Mouse (Mus musculus) forebrain, embryonic 15.5 days (tissue): ENCODE results near the gene Id3. TPM values are rescaled to one million over a fixed set of nuclear protein-coding genes. Genes with fewer than 3 reads are reported as not detected.

Experiments used
- ATAC-seq: fragments of 200-750 bp; cut with Nextera tagmentation; replicated peaks from 2 replicates; pipeline ENCODE4 v1.8.0; 2017; ENCODE audit warnings: mild to moderate bottlenecking, moderate TSS enrichment, moderate library complexity
- H3K27ac ChIP-seq: fragments of 300-500 bp; sonication (generic); replicated peaks from 2 replicates; pipeline ENCODE4 v1.5.1; 2015; ENCODE audit warnings: mild to moderate bottlenecking, inconsistent platforms
- H3K27me3 ChIP-seq: fragments of 300-500 bp; sonication (generic); 2 replicates; pipeline ENCODE4 v1.6.1; 2015; ENCODE audit warnings: inconsistent platforms
- H3K36me3 ChIP-seq: fragments of 300-500 bp; sonication (generic); 2 replicates; pipeline ENCODE4 v1.6.1; 2015; ENCODE audit warnings: mild to moderate bottlenecking, inconsistent platforms
- H3K4me1 ChIP-seq: fragments of 300-500 bp; sonication (generic); 2 replicates; pipeline ENCODE4 v1.6.1; 2015; ENCODE audit warnings: inconsistent platforms
- H3K4me2 ChIP-seq: fragments of 300-500 bp; sonication (generic); replicated peaks from 2 replicates; pipeline ENCODE4 v1.6.1; 2015; ENCODE audit warnings: mild to moderate bottlenecking, inconsistent platforms
- H3K4me3 ChIP-seq: fragments of 300-500 bp; sonication (generic); 2 replicates; pipeline ENCODE4 v1.5.1; 2015; ENCODE audit warnings: mild to moderate bottlenecking, inconsistent platforms
- H3K9ac ChIP-seq: fragments of 300-500 bp; sonication (generic); replicated peaks from 2 replicates; pipeline ENCODE4 v1.6.1; 2015; ENCODE audit warnings: mild to moderate bottlenecking, inconsistent platforms
- H3K9me3 ChIP-seq: fragments of 300-500 bp; sonication (generic); 2 replicates; pipeline ENCODE4 v1.6.1; 2016; ENCODE audit warnings: inconsistent platforms
- WGBS: fragments of 180-500 bp; shearing (Covaris S2); methylation state at CpG from one replicate; pipeline ENCODE4 v1.1.7; 2015; ENCODE audit warnings: mixed read lengths; 5-methylcytosine and 5-hydroxymethylcytosine counted together
- polyA plus RNA-seq: library from polyadenylated mRNA; unstranded; fragments of >200 nt; fragmentation: Nextera tagmentation; extraction: Ambion mirVana; gene quantifications from 2 replicates; pipeline ENCODE4 v1.2.1, GENCODE M21; 2015

Id3 gene
- polyA plus RNA-seq, 1 experiment from 2014 or later, result 98.1 TPM

DNA sequence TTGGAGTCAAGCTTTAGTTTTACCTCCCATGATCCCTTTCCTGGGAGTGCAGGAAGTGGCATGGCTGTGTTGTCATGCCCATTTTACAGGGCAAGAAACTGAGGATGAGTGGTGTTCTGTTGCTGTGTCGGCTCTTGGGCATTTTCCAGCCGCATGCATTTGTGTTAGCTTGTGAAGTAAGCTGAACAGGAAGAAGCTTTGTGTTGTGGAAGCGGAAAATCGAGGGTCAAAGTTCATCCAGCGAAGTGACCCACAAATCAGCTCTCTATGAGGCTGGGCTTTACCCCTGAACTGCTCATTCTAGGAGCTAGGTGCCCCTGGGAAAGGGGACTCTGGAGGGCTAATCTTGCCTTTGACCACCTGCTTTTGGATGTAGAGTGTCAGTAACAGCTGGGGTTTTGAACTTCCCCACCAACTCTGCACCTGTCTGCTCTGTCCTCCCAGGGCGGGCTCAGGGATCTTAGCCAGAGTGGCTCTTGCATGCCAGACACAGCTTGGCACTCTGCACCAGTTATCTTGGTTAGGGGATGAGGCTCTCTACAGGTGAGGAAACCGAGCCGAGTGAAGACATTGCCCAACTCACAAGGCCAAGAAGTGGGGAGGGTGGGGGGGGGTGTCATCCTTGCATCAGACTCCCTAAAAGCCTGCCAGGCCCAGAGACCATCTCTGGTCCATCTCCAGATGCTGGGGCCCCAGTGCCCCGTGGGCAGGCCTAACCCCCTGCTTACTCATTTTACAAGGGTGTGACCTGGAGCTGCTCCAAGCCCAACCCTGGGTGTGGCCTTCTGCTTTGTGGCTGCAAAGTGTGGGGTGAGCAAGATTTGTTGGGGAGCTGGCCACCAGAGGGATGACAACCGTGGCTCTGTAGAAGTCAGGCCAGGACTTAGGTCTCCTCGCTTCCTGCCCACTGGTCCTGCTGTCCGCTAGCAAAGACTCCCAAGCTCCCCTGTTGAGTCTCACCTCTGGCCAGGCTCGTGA, 31.2 kb downstream of the Id3 start:
- Histone ChIP-seq H3K9me3 (no peaks in the 10 kb centered on the region), H3K9ac (no peak overlapping the region), H3K27ac (no peak overlapping the region), H3K27me3 (no peaks in the 10 kb centered on the region), H3K36me3 (no peaks in the 10 kb centered on the region), H3K4me1 (peaks cover 51% of the 10 kb centered on the region), H3K4me3 (peak overlapping the region; percentile 65; the same call in 1 of the 2 replicates), H3K4me2 (peak overlapping the region; percentile 100)
- 73% methylated on average over 13 of the region's 13 CpGs for WGBS
- ATAC-seq, result no peak

GRCm38 (mm10) chr4:136176022-136176552, 32.8 kb downstream of the Id3 start:
- Histone ChIP-seq H3K9ac (no peak overlapping the region), H3K4me1 (peaks cover 64% of the 10 kb centered on the region)

DNA sequence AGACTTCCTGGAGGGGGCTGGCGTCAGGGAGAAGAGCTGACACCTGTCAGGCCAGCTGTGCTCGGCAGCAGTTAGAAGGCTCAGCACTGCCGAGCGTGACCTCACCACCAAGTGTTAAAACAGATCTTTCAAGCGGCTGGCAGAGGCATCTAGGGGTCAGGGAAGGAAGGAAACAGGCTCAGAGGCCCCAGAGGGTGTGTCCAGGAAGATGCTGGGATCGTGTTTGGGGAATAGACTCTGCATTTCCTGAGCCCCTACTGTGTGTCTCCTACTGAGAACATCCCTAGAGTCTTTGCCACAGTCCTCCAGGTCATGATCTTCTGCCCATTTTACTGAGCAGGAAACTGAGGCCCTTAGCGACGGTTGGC, 33.9 kb downstream of the Id3 start:
- Histone ChIP-seq H3K4me3 (no peak overlapping the region), H3K9me3 (no peaks in the 10 kb centered on the region), H3K9ac (no peak overlapping the region), H3K4me1 (peaks cover 60% of the 10 kb centered on the region), H3K27ac (0 out of 2 replicates have a peak overlapping the region, but pooled peaks have one; percentile 41), H3K4me2 (no peak overlapping the region), H3K36me3 (no peaks in the 10 kb centered on the region), H3K27me3 (no peaks in the 10 kb centered on the region)
- 47% methylated on average over 8 of the region's 8 CpGs for WGBS
- no peak for ATAC-seq

More at GRCm38 (mm10) chr4:136176022-136176552, 32.8 kb downstream of the Id3 start:
- 74% methylated on average over 10 of the region's 10 CpGs for WGBS
- Histone ChIP-seq H3K36me3 (no peaks in the 10 kb centered on the region), H3K27ac (no peak overlapping the region), H3K9me3 (no peaks in the 10 kb centered on the region), H3K4me2 (no peak overlapping the region), H3K27me3 (no peaks in the 10 kb centered on the region), H3K4me3 (no peak overlapping the region)
- no peak for ATAC-seq

- 35% methylated on average over 11 of the region's 11 CpGs for WGBS
- no peak overlapping the region for H3K4me3 ChIP-seq
- peak overlapping the region; percentile 41; the same call in 1 of the 2 replicates for H3K27ac ChIP-seq
- H3K4me2 ChIP-seq, result no peak overlapping the region
- H3K27me3 ChIP-seq, result no peaks in the 10 kb centered on the region
- no peak overlapping the region for H3K9ac ChIP-seq
- no peak; the same call in 1 of the 2 replicates for ATAC-seq
- peaks cover 54% of the 10 kb centered on the region for H3K4me1 ChIP-seq
- H3K36me3 ChIP-seq, result no peaks in the 10 kb centered on the region
- no peaks in the 10 kb centered on the region for H3K9me3 ChIP-seq
Measured at GRCm38 (mm10) chr4:136177612-136178474, 34.5 kb downstream of the Id3 start.

- H3K9ac ChIP-seq, result no peak overlapping the region
- H3K27me3 ChIP-seq, result no peaks in the 10 kb centered on the region
- 0 out of 2 replicates have a peak overlapping the region, but pooled peaks have one; percentile 41 for H3K27ac ChIP-seq
- no peaks in the 10 kb centered on the region for H3K9me3 ChIP-seq
- ATAC-seq, result no peak
- H3K36me3 ChIP-seq, result no peaks in the 10 kb centered on the region
- H3K4me2 ChIP-seq, result no peak overlapping the region
- H3K4me3 ChIP-seq, result no peak overlapping the region
- 82% methylated on average over 12 of the region's 12 CpGs for WGBS
- H3K4me1 ChIP-seq, result peaks cover 48% of the 10 kb centered on the region
Measured at GRCm38 (mm10) chr4:136178475-136178921, 35.2 kb downstream of the Id3 start.

GRCm38 (mm10) chr4:136179456-136179855, 36.2 kb downstream of the Id3 start:
- no peak for ATAC-seq
- H3K4me1 ChIP-seq, result peaks cover 39% of the 10 kb centered on the region
- no peak overlapping the region for H3K4me2 ChIP-seq
- 89% methylated on average over 7 of the region's 7 CpGs for WGBS
- H3K27me3 ChIP-seq, result no peaks in the 10 kb centered on the region
- no peak overlapping the region for H3K9ac ChIP-seq
- H3K4me3 ChIP-seq, result no peak overlapping the region
- no peaks in the 10 kb centered on the region for H3K36me3 ChIP-seq
- H3K27ac ChIP-seq, result no peak overlapping the region
- no peaks in the 10 kb centered on the region for H3K9me3 ChIP-seq

DNA sequence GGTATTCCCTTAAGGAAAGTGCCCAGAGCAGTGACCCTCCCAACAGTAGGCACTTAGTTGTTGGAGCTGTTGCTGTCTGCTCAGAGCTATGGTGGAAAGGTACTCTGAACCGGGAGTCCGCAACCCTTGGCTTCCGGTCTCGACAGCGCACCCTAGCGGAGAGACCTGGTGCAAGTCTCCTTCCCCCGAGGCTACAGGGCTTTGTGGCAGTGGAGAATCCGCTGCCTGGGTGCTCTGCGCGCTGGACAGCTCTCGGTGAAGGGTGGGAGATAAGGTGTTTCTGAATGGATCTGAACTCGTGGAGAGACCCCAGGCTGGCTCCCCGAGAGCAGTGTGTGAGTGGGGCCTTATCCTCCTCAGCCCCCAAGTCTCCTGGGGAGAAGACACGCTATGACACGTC, 36.7 kb downstream of the Id3 start:
- peak overlapping the region; percentile 55 for H3K4me2 ChIP-seq
- H3K27me3 ChIP-seq, result no peaks in the 10 kb centered on the region
- peak; percentile 39 for ATAC-seq
- H3K4me1 ChIP-seq, result peaks cover 34% of the 10 kb centered on the region
- peak overlapping the region; percentile 42 for H3K9ac ChIP-seq
- 0 out of 2 replicates have a peak overlapping the region, but pooled peaks have one; percentile 33 for H3K27ac ChIP-seq
- H3K9me3 ChIP-seq, result no peaks in the 10 kb centered on the region
- peak overlapping the region; percentile 40 for H3K4me3 ChIP-seq
- H3K36me3 ChIP-seq, result no peaks in the 10 kb centered on the region
- WGBS, result 7% methylated on average over 15 of the region's 15 CpGs

DNA sequence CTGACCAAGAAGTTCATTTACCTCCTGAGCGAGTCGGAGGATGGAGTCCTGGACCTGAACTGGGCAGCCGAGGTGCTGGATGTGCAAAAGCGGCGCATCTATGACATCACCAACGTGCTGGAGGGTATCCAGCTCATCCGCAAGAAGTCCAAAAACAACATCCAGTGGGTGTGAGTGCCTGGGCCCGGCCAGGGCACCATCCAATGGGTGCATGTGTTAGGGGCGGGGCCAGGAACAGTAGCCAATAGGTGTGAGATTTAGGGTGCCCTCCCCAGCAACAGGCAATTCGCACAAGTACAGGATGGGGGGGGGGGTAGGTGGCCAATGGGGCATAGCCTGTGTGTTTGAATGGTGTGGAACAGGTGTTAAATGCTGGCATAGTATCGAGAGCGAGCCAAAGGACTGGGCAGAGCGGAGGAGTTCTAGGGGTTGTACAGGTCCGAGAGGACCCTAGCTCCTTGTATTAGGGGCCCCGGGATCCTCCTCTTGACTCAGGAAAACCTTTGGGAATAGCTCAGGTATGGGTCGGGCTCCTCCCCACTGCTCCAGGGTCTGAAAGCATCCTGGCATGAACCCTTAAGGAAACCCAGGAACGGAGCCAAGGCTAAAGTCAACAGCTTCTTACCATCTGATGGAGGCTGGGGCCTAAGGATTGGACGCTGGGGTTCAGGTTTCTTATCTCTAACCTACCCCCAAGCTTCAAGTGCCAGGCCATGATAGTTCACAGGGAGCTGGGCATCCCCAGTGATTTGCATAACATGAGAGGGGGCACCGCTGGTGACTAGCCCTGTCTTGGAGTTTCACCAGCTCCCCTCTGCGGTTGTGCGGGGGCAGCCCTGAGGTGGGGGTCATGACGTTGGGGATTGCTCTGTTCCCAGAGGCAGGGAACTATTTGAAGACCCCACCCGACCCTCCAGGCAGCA, 37.4 kb downstream of the Id3 start:
- peak; percentile 66 for ATAC-seq
- Histone ChIP-seq H3K9me3 (no peaks in the 10 kb centered on the region), H3K4me2 (peak overlapping the region; percentile 55), H3K4me3 (peak overlapping the region; percentile 40), H3K27me3 (no peaks in the 10 kb centered on the region), H3K9ac (peak overlapping the region; percentile 42), H3K4me1 (peaks cover 31% of the 10 kb centered on the region), H3K27ac (0 out of 2 replicates have a peak overlapping the region, but pooled peaks have one; percentile 33), H3K36me3 (no peaks in the 10 kb centered on the region)
- WGBS, result 24% methylated on average over 23 of the region's 23 CpGs

DNA sequence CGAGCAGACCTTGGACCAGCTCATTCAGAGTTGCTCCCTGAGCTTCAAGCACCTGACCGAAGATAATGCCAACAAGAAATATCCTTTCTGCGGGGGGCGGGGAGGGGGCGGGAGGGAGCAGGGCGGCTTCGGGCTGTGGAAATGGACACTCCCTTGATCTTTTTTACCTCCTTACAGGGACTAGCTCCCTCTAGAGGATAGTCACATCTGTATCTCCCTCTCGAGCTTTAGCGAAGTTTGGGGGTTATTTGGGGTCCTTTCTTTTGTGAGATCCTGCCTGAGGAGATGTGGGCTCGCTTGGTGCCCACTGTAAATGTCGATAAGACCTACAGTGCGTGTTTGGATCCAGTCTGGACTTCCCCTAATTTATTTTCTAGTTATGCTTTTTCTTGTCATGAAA, 38.1 kb downstream of the Id3 start:
- Histone ChIP-seq H3K4me1 (peaks cover 28% of the 10 kb centered on the region), H3K27me3 (no peaks in the 10 kb centered on the region), H3K4me3 (no peak overlapping the region), H3K9me3 (no peaks in the 10 kb centered on the region), H3K36me3 (no peaks in the 10 kb centered on the region), H3K9ac (no peak overlapping the region), H3K27ac (no peak overlapping the region), H3K4me2 (no peak overlapping the region)
- no peak for ATAC-seq
- 38% methylated on average over 12 of the region's 12 CpGs for WGBS

GRCm38 (mm10) chr4:136185375-136185774, 42.1 kb downstream of the Id3 start:
- no peak for ATAC-seq
- Histone ChIP-seq H3K4me2 (no peak overlapping the region), H3K9me3 (no peaks in the 10 kb centered on the region), H3K27me3 (no peaks in the 10 kb centered on the region), H3K9ac (no peak overlapping the region), H3K4me1 (peaks cover 16% of the 10 kb centered on the region), H3K36me3 (no peaks in the 10 kb centered on the region), H3K27ac (no peak overlapping the region), H3K4me3 (no peak overlapping the region)
- 88% methylated on average over 9 of the region's 9 CpGs for WGBS

GRCm38 (mm10) chr4:136186315-136186714, 43.0 kb downstream of the Id3 start:
- H3K36me3 ChIP-seq, result no peaks in the 10 kb centered on the region

More at GRCm38 (mm10) chr4:136186315-136186714, 43.0 kb downstream of the Id3 start:
- Histone ChIP-seq H3K4me2 (no peak overlapping the region), H3K4me3 (no peak overlapping the region), H3K9ac (no peak overlapping the region), H3K9me3 (no peaks in the 10 kb centered on the region), H3K27ac (no peak overlapping the region), H3K4me1 (peaks cover 8% of the 10 kb centered on the region), H3K27me3 (no peaks in the 10 kb centered on the region)
- no peak for ATAC-seq
- WGBS, result 90% methylated on average over 8 of the region's 8 CpGs
